Mouse (Mus musculus): Measurements from ENCODE around the gene Gm47841.

DNA sequence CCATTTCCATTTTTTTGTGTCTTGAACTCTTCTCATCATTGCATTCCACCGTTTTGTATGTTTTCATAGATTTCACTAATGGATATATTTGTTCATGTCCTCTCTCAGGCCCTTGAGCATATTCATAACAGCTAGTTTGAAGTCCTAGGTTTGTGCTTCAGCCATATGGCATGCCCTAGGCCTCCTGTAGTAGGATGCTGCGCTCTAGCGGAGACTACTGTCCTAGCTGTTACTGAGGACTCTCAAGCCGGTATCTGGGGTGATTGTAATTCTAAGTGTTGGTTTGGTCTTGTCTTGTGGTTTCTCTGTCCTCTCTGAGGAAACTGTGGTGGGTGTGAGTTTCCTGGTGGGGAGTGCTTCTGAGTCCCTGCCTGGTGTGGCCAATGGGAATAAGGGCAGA is 50.1 kb downstream of the Gm47841 start:
- TF ChIP-seq CTCF (IDR thresholded peaks at IDR 0.05) (peak; percentile 78), EP300 (IDR thresholded peaks at IDR 0.05) (no peak)
